Mouse (Mus musculus): Measurements from ENCODE around the gene Snf8. TPM values are rescaled to one million over a fixed set of nuclear protein-coding genes. Genes with fewer than 3 reads are reported as not detected.

Snf8 gene
- polyA plus RNA-seq, 1 experiment from 2014 or later = 68.8 TPM

GRCm38 (mm10) chr11:96003969-96004792 is 30.5 kb upstream of the Snf8 start:
- no peaks in the 10 kb centered on the region for H3K36me3 ChIP-seq (ENCODE audit: control insufficient read depth, insufficient read depth, low read length)
- H3K9me3 ChIP-seq (replicated peaks; ENCODE audit: control insufficient read depth, low read length) = no peaks in the 10 kb centered on the region
- peak overlapping the region; percentile 93 for H3K9ac ChIP-seq (ENCODE audit: low read length)
- peak overlapping the region; percentile 67 for H3K4me2 ChIP-seq (ENCODE audit: low read length)
- DNase-seq (ENCODE audit: low spot score) = peak; percentile 47
- ATAC-seq = no peak
- peak overlapping the region; percentile 85 for H3K4me3 ChIP-seq (ENCODE audit: low read depth, low read length)
- peak overlapping the region; percentile 96 for H3K27ac ChIP-seq (ENCODE audit: low read depth, low read length)
- under 1% methylated on average over 32 of the region's 32 CpGs for WGBS
- peaks cover 18% of the 10 kb centered on the region for H3K4me1 ChIP-seq (ENCODE audit: control insufficient read depth, insufficient read depth, low read length)
- H3K27me3 ChIP-seq (replicated peaks; ENCODE audit: control insufficient read depth, insufficient read depth, low read length) = no peaks in the 10 kb centered on the region

GRCm38 (mm10) chr11:96004793-96005402 is 29.8 kb upstream of the Snf8 start:
- peak overlapping the region; percentile 85 for H3K4me3 ChIP-seq (ENCODE audit: low read depth, low read length)
- H3K4me1 ChIP-seq (ENCODE audit: control insufficient read depth, insufficient read depth, low read length) = peaks cover 18% of the 10 kb centered on the region
- DNase-seq (ENCODE audit: low spot score) (peak; percentile 54), ATAC-seq (peak; percentile 10; the same call in 1 of the 2 replicates)
- H3K27me3 ChIP-seq (replicated peaks; ENCODE audit: control insufficient read depth, insufficient read depth, low read length) = no peaks in the 10 kb centered on the region
- H3K36me3 ChIP-seq (ENCODE audit: control insufficient read depth, insufficient read depth, low read length) = no peaks in the 10 kb centered on the region
- H3K9me3 ChIP-seq (replicated peaks; ENCODE audit: control insufficient read depth, low read length) = no peaks in the 10 kb centered on the region
- peak overlapping the region; percentile 67 for H3K4me2 ChIP-seq (ENCODE audit: low read length)
- WGBS = under 1% methylated on average over 44 of the region's 57 CpGs
- H3K9ac ChIP-seq (ENCODE audit: low read length) = peak overlapping the region; percentile 93
- peak overlapping the region; percentile 96 for H3K27ac ChIP-seq (ENCODE audit: low read depth, low read length)

DNA sequence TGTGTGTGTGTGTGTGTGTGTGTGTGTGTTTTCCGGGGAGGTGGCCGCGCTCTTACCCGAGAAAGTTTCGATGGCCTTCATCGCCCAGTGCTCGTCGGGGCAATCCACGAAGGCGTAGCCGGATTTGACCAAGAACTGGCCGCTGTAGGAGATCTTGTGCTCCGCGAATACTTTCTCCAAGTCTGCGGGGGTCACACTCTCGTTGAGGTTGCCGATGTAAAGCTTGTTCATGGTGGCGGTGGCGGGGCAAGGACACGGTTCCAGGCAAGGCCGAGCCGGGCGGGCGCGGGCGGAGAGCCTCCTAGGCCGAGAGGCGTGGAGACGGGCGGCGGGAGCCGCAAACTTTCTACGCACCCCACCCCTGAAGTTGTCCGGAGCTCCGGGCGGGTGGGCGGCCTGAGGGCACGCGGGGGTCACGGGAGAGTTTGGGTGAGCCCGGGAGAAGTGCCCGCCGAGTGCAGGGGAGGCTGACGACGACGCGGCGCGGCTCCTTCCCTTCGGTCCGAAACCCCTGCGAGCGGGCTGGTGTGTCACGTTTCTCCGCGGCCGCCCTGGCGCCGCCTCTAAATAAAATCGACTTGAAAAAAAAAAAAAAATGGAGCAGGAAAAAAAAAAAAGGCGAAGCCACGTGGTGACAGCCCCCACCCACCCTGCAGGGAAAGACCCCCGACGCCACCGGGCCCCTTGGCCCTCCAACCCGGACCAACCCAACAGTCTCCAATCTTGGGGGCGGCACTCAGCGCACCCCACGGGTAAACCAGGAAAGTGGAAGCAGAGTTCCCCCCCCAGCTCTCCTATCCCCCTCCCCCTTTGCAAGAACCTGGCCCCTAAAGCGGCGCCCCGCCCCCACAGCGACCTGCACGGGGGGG is 29.0 kb upstream of the Snf8 start, which contains the start of gene Igf2bp1:
Gene Igf2bp1 (minus strand): TSS at position 538 of the 869 bp plus-strand sequence.
- Histone ChIP-seq H3K36me3 (ENCODE audit: control insufficient read depth, insufficient read depth, low read length) (no peaks in the 10 kb centered on the region), H3K4me3 (ENCODE audit: low read depth, low read length) (peak within 1 kb of the TSS; percentile 85), H3K9ac (ENCODE audit: low read length) (peak within 1 kb of the TSS; percentile 93), H3K4me1 (ENCODE audit: control insufficient read depth, insufficient read depth, low read length) (peaks cover 18% of the 10 kb centered on the region), H3K4me2 (ENCODE audit: low read length) (peak within 1 kb of the TSS; percentile 67), H3K27me3 (replicated peaks; ENCODE audit: control insufficient read depth, insufficient read depth, low read length) (no peaks in the 10 kb centered on the region), H3K27ac (ENCODE audit: low read depth, low read length) (peak within 1 kb of the TSS; percentile 96), H3K9me3 (replicated peaks; ENCODE audit: control insufficient read depth, low read length) (no peaks in the 10 kb centered on the region)
- DNase-seq (ENCODE audit: low spot score) (peak; percentile 90), ATAC-seq (peak; percentile 64)
- under 1% methylated on average over 69 of the region's 74 CpGs for WGBS

DNA sequence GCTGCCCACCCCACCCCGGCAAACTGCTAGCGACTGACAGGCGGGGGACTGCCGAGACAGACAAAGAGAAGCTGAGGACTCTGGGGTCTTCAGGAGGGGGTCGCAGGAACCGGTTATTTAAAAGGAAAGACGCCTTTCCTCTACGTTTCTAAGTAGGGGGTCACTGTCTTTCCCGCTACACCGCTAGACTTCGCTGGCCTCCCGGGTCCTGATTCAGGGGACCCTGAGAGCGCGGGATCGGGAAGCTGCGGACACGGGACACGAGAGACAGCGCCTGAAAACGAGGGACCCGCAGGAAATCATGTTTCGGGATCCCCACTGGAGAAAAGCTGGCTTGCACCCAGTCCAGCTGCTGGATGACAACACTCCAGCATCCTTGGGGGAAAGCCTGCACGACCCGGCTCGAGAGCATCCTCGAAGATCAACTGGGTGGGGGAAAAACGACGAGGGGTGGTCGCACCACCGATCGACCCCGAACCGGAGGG is 28.3 kb upstream of the Snf8 start:
- Histone ChIP-seq H3K4me1 (ENCODE audit: control insufficient read depth, insufficient read depth, low read length) (peaks cover 18% of the 10 kb centered on the region), H3K9me3 (replicated peaks; ENCODE audit: control insufficient read depth, low read length) (no peaks in the 10 kb centered on the region), H3K4me2 (ENCODE audit: low read length) (peak overlapping the region; percentile 67), H3K9ac (ENCODE audit: low read length) (peak overlapping the region; percentile 93), H3K27me3 (replicated peaks; ENCODE audit: control insufficient read depth, insufficient read depth, low read length) (no peaks in the 10 kb centered on the region), H3K36me3 (ENCODE audit: control insufficient read depth, insufficient read depth, low read length) (no peaks in the 10 kb centered on the region), H3K27ac (ENCODE audit: low read depth, low read length) (peak overlapping the region; percentile 96), H3K4me3 (ENCODE audit: low read depth, low read length) (peak overlapping the region; percentile 85)
- peak; percentile 77 for DNase-seq (ENCODE audit: low spot score)
- peak; percentile 52 for ATAC-seq
- WGBS = under 1% methylated on average over 33 of the region's 33 CpGs

DNA sequence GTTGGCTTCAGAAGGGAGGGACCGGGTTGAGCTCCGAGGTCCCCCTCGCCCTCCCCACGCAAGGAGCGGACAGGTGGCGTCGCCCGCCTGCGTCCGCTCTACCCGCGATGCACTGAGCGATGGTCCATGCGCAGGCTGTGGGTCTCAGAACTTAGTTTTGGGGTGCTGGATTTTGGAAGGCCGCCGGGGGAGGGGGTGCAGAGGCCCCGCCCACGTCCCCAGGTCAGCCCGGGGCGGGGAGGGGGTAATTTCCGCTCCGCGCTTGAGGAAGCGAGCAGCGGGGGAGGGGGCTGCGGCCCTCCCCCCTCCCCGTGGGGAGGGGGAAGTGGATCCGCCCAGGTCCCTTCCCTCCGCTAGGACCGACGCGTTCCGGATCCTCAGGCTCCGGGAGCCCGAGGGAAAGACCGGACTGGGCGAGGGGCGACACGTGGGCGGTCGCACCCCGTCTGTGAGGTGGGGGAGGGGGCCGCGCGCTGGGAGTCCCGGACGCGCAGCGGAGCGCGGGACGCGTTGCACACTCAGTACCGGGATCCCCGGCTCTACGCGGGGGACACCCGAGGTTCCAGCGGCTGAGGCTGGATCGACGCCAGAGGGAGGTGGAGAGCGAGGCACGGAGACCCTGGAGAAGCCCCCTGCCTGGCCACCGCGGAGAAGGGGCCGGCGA is 27.7 kb upstream of the Snf8 start:
- Histone ChIP-seq H3K27ac (ENCODE audit: low read depth, low read length) (peak overlapping the region; percentile 96), H3K36me3 (ENCODE audit: control insufficient read depth, insufficient read depth, low read length) (no peaks in the 10 kb centered on the region), H3K4me2 (ENCODE audit: low read length) (peak overlapping the region; percentile 67), H3K9ac (ENCODE audit: low read length) (peak overlapping the region; percentile 93), H3K4me3 (ENCODE audit: low read depth, low read length) (peak overlapping the region; percentile 85), H3K27me3 (replicated peaks; ENCODE audit: control insufficient read depth, insufficient read depth, low read length) (no peaks in the 10 kb centered on the region), H3K4me1 (ENCODE audit: control insufficient read depth, insufficient read depth, low read length) (peaks cover 12% of the 10 kb centered on the region; the same call in 1 of the 2 replicates), H3K9me3 (replicated peaks; ENCODE audit: control insufficient read depth, low read length) (no peaks in the 10 kb centered on the region)
- WGBS = under 1% methylated on average over 63 of the region's 67 CpGs
- peak; percentile 81 for ATAC-seq
- peak; percentile 93 for DNase-seq (ENCODE audit: low spot score)

GRCm38 (mm10) chr11:96007516-96008235 is 27.0 kb upstream of the Snf8 start:
- WGBS = under 1% methylated on average over 33 of the region's 33 CpGs
- no peak; the same call in 1 of the 2 replicates for ATAC-seq

GRCm38 (mm10) chr11:96008827-96009226 is 25.9 kb upstream of the Snf8 start:
- ATAC-seq (no peak), DNase-seq (ENCODE audit: low spot score) (no peak)
- Histone ChIP-seq H3K27me3 (replicated peaks; ENCODE audit: control insufficient read depth, insufficient read depth, low read length) (no peaks in the 10 kb centered on the region), H3K4me2 (ENCODE audit: low read length) (no peak overlapping the region), H3K9me3 (replicated peaks; ENCODE audit: control insufficient read depth, low read length) (no peaks in the 10 kb centered on the region), H3K4me3 (ENCODE audit: low read depth, low read length) (no peak overlapping the region), H3K4me1 (ENCODE audit: control insufficient read depth, insufficient read depth, low read length) (no peaks in the 10 kb centered on the region), H3K27ac (ENCODE audit: low read depth, low read length) (no peak overlapping the region), H3K36me3 (ENCODE audit: control insufficient read depth, insufficient read depth, low read length) (no peaks in the 10 kb centered on the region), H3K9ac (ENCODE audit: low read length) (no peak overlapping the region)
- WGBS = 0% methylated on average over 1 of the region's 1 CpGs

More at GRCm38 (mm10) chr11:96007516-96008235, 27.0 kb upstream of the Snf8 start:
- H3K36me3 ChIP-seq (ENCODE audit: control insufficient read depth, insufficient read depth, low read length) = no peaks in the 10 kb centered on the region
- DNase-seq (ENCODE audit: low spot score) = peak; percentile 68
- H3K9me3 ChIP-seq (replicated peaks; ENCODE audit: control insufficient read depth, low read length) = no peaks in the 10 kb centered on the region
- H3K4me3 ChIP-seq (ENCODE audit: low read depth, low read length) = peak overlapping the region; percentile 85
- H3K4me2 ChIP-seq (ENCODE audit: low read length) = peak overlapping the region; percentile 67
- peaks cover 5% of the 10 kb centered on the region; the same call in 1 of the 2 replicates for H3K4me1 ChIP-seq (ENCODE audit: control insufficient read depth, insufficient read depth, low read length)
- peak overlapping the region; percentile 93 for H3K9ac ChIP-seq (ENCODE audit: low read length)
- peak overlapping the region; percentile 96 for H3K27ac ChIP-seq (ENCODE audit: low read depth, low read length)
- H3K27me3 ChIP-seq (replicated peaks; ENCODE audit: control insufficient read depth, insufficient read depth, low read length) = no peaks in the 10 kb centered on the region

Data from forebrain, embryonic 14.5 days (tissue).